Mouse (Mus musculus) stomach, embryonic 16.5 days (tissue): ENCODE measurements around the gene Med21. TPM values are rescaled to one million over a fixed set of nuclear protein-coding genes. Genes with fewer than 3 reads are reported as not detected.

Experiments
- ATAC-seq: fragments of 200-750 bp; cut with Nextera tagmentation; 2 replicates; pipeline ENCODE4 v1.8.0; 2017; ENCODE audit warnings: moderate number of reproducible peaks, moderate TSS enrichment; ENCODE audit not compliant: insufficient read depth, low FRiP score
- H3K27ac ChIP-seq: fragments of 300-500 bp; sonication (generic); 2 replicates; pipeline ENCODE4 v1.5.1; 2014; ENCODE audit warnings: low read length
- H3K27me3 ChIP-seq: fragments of 300-500 bp; sonication (generic); 2 replicates; pipeline ENCODE4 v1.6.1; 2014; ENCODE audit warnings: low read length, control low read depth, mixed read lengths; ENCODE audit not compliant: control insufficient read depth, insufficient read depth
- H3K36me3 ChIP-seq: fragments of 300-500 bp; sonication (generic); 2 replicates; pipeline ENCODE4 v1.6.1; 2014; ENCODE audit warnings: low read length; ENCODE audit not compliant: control insufficient read depth, insufficient read depth
- H3K4me1 ChIP-seq: fragments of 300-500 bp; sonication (generic); 2 replicates; pipeline ENCODE4 v1.6.1; 2014; ENCODE audit warnings: low read length, control low read depth, mixed read lengths; ENCODE audit not compliant: control insufficient read depth, insufficient read depth
- H3K4me2 ChIP-seq: fragments of 300-500 bp; sonication (generic); 2 replicates; pipeline ENCODE4 v1.6.1; 2014; ENCODE audit warnings: low read depth, low read length, mixed read lengths
- H3K4me3 ChIP-seq: fragments of 300-500 bp; sonication (generic); replicated peaks from 2 replicates; pipeline ENCODE4 v1.5.1; 2014; ENCODE audit warnings: mild to moderate bottlenecking, low read length
- H3K9ac ChIP-seq: fragments of 300-500 bp; sonication (generic); 2 replicates; pipeline ENCODE4 v1.6.1; 2014; ENCODE audit warnings: low read length
- H3K9me3 ChIP-seq: fragments of 300-500 bp; sonication (generic); replicated peaks from 2 replicates; pipeline ENCODE4 v1.6.1; 2016; ENCODE audit warnings: low read length, control low read depth; ENCODE audit not compliant: control insufficient read depth
- WGBS: fragments of 180-500 bp; shearing (Covaris S2); extraction: QIAGEN DNeasy Blood & Tissue Kit; methylation state at CpG from one replicate; pipeline ENCODE4 v1.1.7; 2014; 5-methylcytosine and 5-hydroxymethylcytosine counted together
- polyA plus RNA-seq: library from polyadenylated mRNA; unstranded; fragments of >200 nt; fragmentation: Nextera tagmentation; extraction: Ambion mirVana; gene quantifications from 2 replicates; pipeline ENCODE4 v1.2.1, GENCODE M21; 2015

The Med21 gene
- polyA plus RNA-seq: 131 and 140 TPM in 2 replicates

GRCm38 (mm10) chr6:146642276-146643183 lies at the start of gene Med21, which contains the start of gene Tm7sf3:
TSS of gene Med21 (plus strand) at chr6:146642547.
TSS of gene Tm7sf3 (minus strand) at chr6:146642824.
- peaks cover 8% of the 10 kb centered on the region for H3K4me1 ChIP-seq
- WGBS: under 1% methylated on average over 60 of the region's 60 CpGs

GRCm38 (mm10) chr6:146602601-146603000 lies 39.7 kb upstream of the Med21 start:
- WGBS: 92% methylated on average over 4 of the region's 4 CpGs
- H3K36me3 ChIP-seq: peaks cover 19% of the 10 kb centered on the region
- H3K4me2 ChIP-seq: no peak overlapping the region

More at GRCm38 (mm10) chr6:146642276-146643183, at the start of gene Med21, which contains the start of gene Tm7sf3:
- H3K9ac ChIP-seq: peak within 1 kb of the TSS; percentile 96
- H3K27ac ChIP-seq: peak within 1 kb of the TSS; percentile 92
- H3K4me2 ChIP-seq: peak within 1 kb of the TSS; percentile 78
- no peaks in the 10 kb centered on the region for H3K9me3 ChIP-seq
- 0 out of 2 replicates have a peak, but pooled peaks cover 6% of the 10 kb centered on the region for H3K27me3 ChIP-seq
- H3K36me3 ChIP-seq: no peaks in the 10 kb centered on the region
- ATAC-seq: peak; percentile 98
- H3K4me3 ChIP-seq: peak within 1 kb of the TSS; percentile 83

GRCm38 (mm10) chr6:146603651-146604050 lies 38.7 kb upstream of the Med21 start:
- WGBS: 83% methylated on average over 10 of the region's 10 CpGs
- H3K27me3 ChIP-seq: no peaks in the 10 kb centered on the region
- H3K4me1 ChIP-seq: no peaks in the 10 kb centered on the region
- no peak overlapping the region for H3K27ac ChIP-seq
- no peak overlapping the region for H3K4me3 ChIP-seq
- H3K4me2 ChIP-seq: no peak overlapping the region
- no peak for ATAC-seq
- H3K9me3 ChIP-seq: no peaks in the 10 kb centered on the region
- no peak overlapping the region for H3K9ac ChIP-seq
- peaks cover 19% of the 10 kb centered on the region for H3K36me3 ChIP-seq

More at GRCm38 (mm10) chr6:146602601-146603000, 39.7 kb upstream of the Med21 start:
- no peak overlapping the region for H3K4me3 ChIP-seq
- H3K4me1 ChIP-seq: no peaks in the 10 kb centered on the region
- no peak overlapping the region for H3K9ac ChIP-seq
- H3K27ac ChIP-seq: no peak overlapping the region
- H3K9me3 ChIP-seq: no peaks in the 10 kb centered on the region
- no peaks in the 10 kb centered on the region for H3K27me3 ChIP-seq
- no peak for ATAC-seq

- Histone ChIP-seq H3K4me2 (no peak overlapping the region), H3K4me3 (no peak overlapping the region), H3K27ac (no peak overlapping the region), H3K36me3 (peaks cover 3% of the 10 kb centered on the region; the same call in 1 of the 2 replicates), H3K9ac (no peak overlapping the region), H3K4me1 (no peaks in the 10 kb centered on the region), H3K27me3 (no peaks in the 10 kb centered on the region), H3K9me3 (no peaks in the 10 kb centered on the region)
- no peak for ATAC-seq
- WGBS: 89% methylated on average over 6 of the region's 6 CpGs
Measured at GRCm38 (mm10) chr6:146611385-146611784, 31.0 kb upstream of the Med21 start.

- no peak overlapping the region for H3K4me3 ChIP-seq
- 85% methylated on average over 7 of the region's 7 CpGs for WGBS
- H3K27me3 ChIP-seq: no peaks in the 10 kb centered on the region
- H3K36me3 ChIP-seq: peaks cover 3% of the 10 kb centered on the region; the same call in 1 of the 2 replicates
- H3K4me2 ChIP-seq: no peak overlapping the region
- H3K9ac ChIP-seq: no peak overlapping the region
- ATAC-seq: no peak
- no peak overlapping the region for H3K27ac ChIP-seq
- H3K9me3 ChIP-seq: no peaks in the 10 kb centered on the region
- H3K4me1 ChIP-seq: no peaks in the 10 kb centered on the region
Measured at GRCm38 (mm10) chr6:146611897-146612296, 30.4 kb upstream of the Med21 start.

GRCm38 (mm10) chr6:146612736-146613135 lies 29.6 kb upstream of the Med21 start:
- no peak overlapping the region for H3K4me2 ChIP-seq
- H3K4me1 ChIP-seq: no peaks in the 10 kb centered on the region
- peaks cover 3% of the 10 kb centered on the region; the same call in 1 of the 2 replicates for H3K36me3 ChIP-seq
- H3K9me3 ChIP-seq: no peaks in the 10 kb centered on the region
- no peaks in the 10 kb centered on the region for H3K27me3 ChIP-seq
- no peak overlapping the region for H3K4me3 ChIP-seq
- 89% methylated on average over 5 of the region's 5 CpGs for WGBS
- no peak overlapping the region for H3K27ac ChIP-seq
- no peak for ATAC-seq
- H3K9ac ChIP-seq: no peak overlapping the region

GRCm38 (mm10) chr6:146613907-146614306 lies 28.4 kb upstream of the Med21 start:
- peaks cover 9% of the 10 kb centered on the region for H3K36me3 ChIP-seq
- no peak overlapping the region for H3K27ac ChIP-seq
- no peaks in the 10 kb centered on the region for H3K9me3 ChIP-seq

GRCm38 (mm10) chr6:146614541-146614940 lies 27.8 kb upstream of the Med21 start:
- Histone ChIP-seq H3K9me3 (no peaks in the 10 kb centered on the region), H3K9ac (no peak overlapping the region), H3K27ac (no peak overlapping the region), H3K27me3 (no peaks in the 10 kb centered on the region), H3K4me2 (no peak overlapping the region), H3K4me1 (no peaks in the 10 kb centered on the region), H3K4me3 (no peak overlapping the region), H3K36me3 (peaks cover 12% of the 10 kb centered on the region)
- WGBS: 82% methylated on average over 5 of the region's 5 CpGs
- no peak for ATAC-seq

More at GRCm38 (mm10) chr6:146613907-146614306, 28.4 kb upstream of the Med21 start:
- WGBS: 94% methylated on average over 5 of the region's 5 CpGs
- Histone ChIP-seq H3K27me3 (no peaks in the 10 kb centered on the region), H3K4me3 (no peak overlapping the region), H3K4me2 (no peak overlapping the region), H3K4me1 (no peaks in the 10 kb centered on the region), H3K9ac (no peak overlapping the region)
- no peak for ATAC-seq

GRCm38 (mm10) chr6:146615891-146616290 lies 26.5 kb upstream of the Med21 start:
- ATAC-seq: no peak
- WGBS: 93% methylated on average over 8 of the region's 8 CpGs

More at GRCm38 (mm10) chr6:146615891-146616290, 26.5 kb upstream of the Med21 start:
- no peak overlapping the region for H3K27ac ChIP-seq
- H3K9ac ChIP-seq: no peak overlapping the region
- H3K27me3 ChIP-seq: no peaks in the 10 kb centered on the region
- no peaks in the 10 kb centered on the region for H3K4me1 ChIP-seq
- no peak overlapping the region for H3K4me3 ChIP-seq
- H3K9me3 ChIP-seq: no peaks in the 10 kb centered on the region
- H3K4me2 ChIP-seq: no peak overlapping the region
- H3K36me3 ChIP-seq: peaks cover 12% of the 10 kb centered on the region
